Mouse (Mus musculus): ENCODE measurements around the gene Exo5. TPM values are rescaled to one million over a fixed set of nuclear protein-coding genes. Genes with fewer than 3 reads are reported as not detected.

Exo5 gene
- polyA plus RNA-seq (2015; fragmentation: Nextera tagmentation; extraction: Ambion mirVana), result 23.8 and 25.6 TPM in 2 replicates

- Histone ChIP-seq H3K9me3 (no peaks in the 10 kb centered on the region), H3K9ac (peak within 1 kb of the TSS; percentile 68), H3K27me3 (replicated peaks) (no peaks in the 10 kb centered on the region), H3K4me2 (peak within 1 kb of the TSS; percentile 62), H3K27ac (peak within 1 kb of the TSS; percentile 89), H3K36me3 (peaks cover 19% of the 10 kb centered on the region), H3K4me1 (peaks cover 3% of the 10 kb centered on the region; the same call in 1 of the 2 replicates), H3K4me3 (replicated peaks) (peak within 1 kb of the TSS; percentile 72)
- ATAC-seq (ENCODE audit: insufficient read depth, low FRiP score, low read depth), result peak; percentile 99
- WGBS, result under 1% methylated on average over 33 of the region's 33 CpGs
Measured at GRCm38 (mm10) chr4:120924554-120925299, at the start of gene Exo5. Gene Exo5, minus strand, starts transcription at chr4:120925017.

GRCm38 (mm10) chr4:120971842-120972241 is 47.0 kb upstream of the Exo5 start:
- no peaks in the 10 kb centered on the region for H3K4me1 ChIP-seq
- ATAC-seq (ENCODE audit: insufficient read depth, low FRiP score, low read depth), result no peak
- no peak overlapping the region for H3K4me3 ChIP-seq (replicated peaks)
- peaks cover 7% of the 10 kb centered on the region; the same call in 1 of the 2 replicates for H3K36me3 ChIP-seq
- no peaks in the 10 kb centered on the region for H3K9me3 ChIP-seq
- no peak overlapping the region for H3K4me2 ChIP-seq
- no peaks in the 10 kb centered on the region for H3K27me3 ChIP-seq (replicated peaks)
- H3K27ac ChIP-seq, result no peak overlapping the region
- H3K9ac ChIP-seq, result no peak overlapping the region
- 89% methylated on average over 8 of the region's 8 CpGs for WGBS

- Histone ChIP-seq H3K27ac (no peak overlapping the region), H3K27me3 (replicated peaks) (no peaks in the 10 kb centered on the region), H3K4me3 (replicated peaks) (no peak overlapping the region), H3K9ac (no peak overlapping the region), H3K4me2 (no peak overlapping the region), H3K9me3 (no peaks in the 10 kb centered on the region), H3K36me3 (peaks cover 7% of the 10 kb centered on the region; the same call in 1 of the 2 replicates), H3K4me1 (no peaks in the 10 kb centered on the region)
- WGBS, result 80% methylated on average over 5 of the region's 5 CpGs
- ATAC-seq (ENCODE audit: insufficient read depth, low FRiP score, low read depth), result no peak
Measured at GRCm38 (mm10) chr4:120969382-120970146, 44.7 kb upstream of the Exo5 start.

- H3K4me3 ChIP-seq (replicated peaks), result no peak overlapping the region
- H3K4me2 ChIP-seq, result no peak overlapping the region
- no peak overlapping the region for H3K27ac ChIP-seq
- peaks cover 7% of the 10 kb centered on the region; the same call in 1 of the 2 replicates for H3K36me3 ChIP-seq
- H3K9ac ChIP-seq, result no peak overlapping the region
- ATAC-seq (ENCODE audit: insufficient read depth, low FRiP score, low read depth), result no peak
- no peaks in the 10 kb centered on the region for H3K4me1 ChIP-seq
- WGBS, result 89% methylated on average over 9 of the region's 9 CpGs
- no peaks in the 10 kb centered on the region for H3K9me3 ChIP-seq
- H3K27me3 ChIP-seq (replicated peaks), result no peaks in the 10 kb centered on the region
Measured at GRCm38 (mm10) chr4:120968486-120968885, 43.7 kb upstream of the Exo5 start.

- ATAC-seq (ENCODE audit: insufficient read depth, low FRiP score, low read depth), result no peak
- no peaks in the 10 kb centered on the region for H3K36me3 ChIP-seq
- H3K9me3 ChIP-seq, result no peaks in the 10 kb centered on the region
- no peaks in the 10 kb centered on the region for H3K27me3 ChIP-seq (replicated peaks)
- no peak overlapping the region for H3K9ac ChIP-seq
- WGBS, result 89% methylated on average over 1 of the region's 1 CpGs
- H3K4me2 ChIP-seq, result no peak overlapping the region
- no peak overlapping the region for H3K27ac ChIP-seq
- H3K4me1 ChIP-seq, result 0 out of 2 replicates have a peak, but pooled peaks cover 3% of the 10 kb centered on the region
- no peak overlapping the region for H3K4me3 ChIP-seq (replicated peaks)
Measured at GRCm38 (mm10) chr4:120955586-120955985, 30.8 kb upstream of the Exo5 start.

- WGBS, result 87% methylated on average over 1 of the region's 1 CpGs
Measured at GRCm38 (mm10) chr4:120953667-120954066, 28.9 kb upstream of the Exo5 start.

GRCm38 (mm10) chr4:120953038-120953437 is 28.2 kb upstream of the Exo5 start:
- H3K36me3 ChIP-seq, result no peaks in the 10 kb centered on the region
- H3K4me1 ChIP-seq, result 0 out of 2 replicates have a peak, but pooled peaks cover 4% of the 10 kb centered on the region
- H3K9me3 ChIP-seq, result no peaks in the 10 kb centered on the region
- ATAC-seq (ENCODE audit: insufficient read depth, low FRiP score, low read depth), result no peak
- no peak overlapping the region for H3K9ac ChIP-seq
- no peak overlapping the region for H3K27ac ChIP-seq
- no peak overlapping the region for H3K4me2 ChIP-seq
- H3K4me3 ChIP-seq (replicated peaks), result no peak overlapping the region
- 71% methylated on average over 4 of the region's 4 CpGs for WGBS
- H3K27me3 ChIP-seq (replicated peaks), result no peaks in the 10 kb centered on the region

More at GRCm38 (mm10) chr4:120953667-120954066, 28.9 kb upstream of the Exo5 start:
- Histone ChIP-seq H3K27me3 (replicated peaks) (no peaks in the 10 kb centered on the region), H3K27ac (no peak overlapping the region), H3K4me3 (replicated peaks) (no peak overlapping the region), H3K36me3 (no peaks in the 10 kb centered on the region), H3K9ac (no peak overlapping the region), H3K4me1 (0 out of 2 replicates have a peak, but pooled peaks cover 4% of the 10 kb centered on the region), H3K9me3 (no peaks in the 10 kb centered on the region), H3K4me2 (no peak overlapping the region)
- no peak for ATAC-seq (ENCODE audit: insufficient read depth, low FRiP score, low read depth)

GRCm38 (mm10) chr4:120952163-120952562 is 27.3 kb upstream of the Exo5 start:
- H3K27ac ChIP-seq, result peak overlapping the region; percentile 79
- H3K4me3 ChIP-seq (replicated peaks), result peak overlapping the region; percentile 64
- no peaks in the 10 kb centered on the region for H3K27me3 ChIP-seq (replicated peaks)
- no peaks in the 10 kb centered on the region for H3K9me3 ChIP-seq
- peak overlapping the region; percentile 87 for H3K4me2 ChIP-seq
- H3K9ac ChIP-seq, result peak overlapping the region; percentile 42; the same call in 1 of the 2 replicates
- no peaks in the 10 kb centered on the region for H3K36me3 ChIP-seq
- ATAC-seq (ENCODE audit: insufficient read depth, low FRiP score, low read depth), result no peak
- 0 out of 2 replicates have a peak, but pooled peaks cover 4% of the 10 kb centered on the region for H3K4me1 ChIP-seq
- 36% methylated on average over 6 of the region's 6 CpGs for WGBS

GRCm38 (mm10) chr4:120951428-120951973 is 26.7 kb upstream of the Exo5 start, which contains the start of gene Zfp69:
Gene Zfp69, minus strand, starts transcription at chr4:120951699.
- 0 out of 2 replicates have a peak, but pooled peaks cover 4% of the 10 kb centered on the region for H3K4me1 ChIP-seq
- peak; percentile 98 for ATAC-seq (ENCODE audit: insufficient read depth, low FRiP score, low read depth)
- H3K9ac ChIP-seq, result peak within 1 kb of the TSS; percentile 66; the same call in 1 of the 2 replicates
- peak within 1 kb of the TSS; percentile 87 for H3K4me2 ChIP-seq
- under 1% methylated on average over 57 of the region's 60 CpGs for WGBS
- H3K36me3 ChIP-seq, result no peaks in the 10 kb centered on the region
- H3K27ac ChIP-seq, result peak within 1 kb of the TSS; percentile 83
- H3K27me3 ChIP-seq (replicated peaks), result no peaks in the 10 kb centered on the region
- H3K9me3 ChIP-seq, result no peaks in the 10 kb centered on the region
- peak within 1 kb of the TSS; percentile 64 for H3K4me3 ChIP-seq (replicated peaks)

- peak overlapping the region; percentile 83 for H3K27ac ChIP-seq
- H3K4me2 ChIP-seq, result peak overlapping the region; percentile 87
- peak overlapping the region; percentile 66; the same call in 1 of the 2 replicates for H3K9ac ChIP-seq
- ATAC-seq (ENCODE audit: insufficient read depth, low FRiP score, low read depth), result no peak; the same call in 1 of the 2 replicates
- no peaks in the 10 kb centered on the region for H3K9me3 ChIP-seq
- H3K4me1 ChIP-seq, result 0 out of 2 replicates have a peak, but pooled peaks cover 4% of the 10 kb centered on the region
- no peaks in the 10 kb centered on the region for H3K36me3 ChIP-seq
- 4% methylated on average over 20 of the region's 20 CpGs for WGBS
- peak overlapping the region; percentile 64 for H3K4me3 ChIP-seq (replicated peaks)
- H3K27me3 ChIP-seq (replicated peaks), result no peaks in the 10 kb centered on the region
Measured at GRCm38 (mm10) chr4:120950763-120951427, 26.1 kb upstream of the Exo5 start.

- H3K9ac ChIP-seq, result no peak overlapping the region
- 64% methylated on average over 3 of the region's 3 CpGs for WGBS
- no peak overlapping the region for H3K27ac ChIP-seq
- no peak overlapping the region for H3K4me2 ChIP-seq
- H3K4me3 ChIP-seq (replicated peaks), result no peak overlapping the region
- no peak for ATAC-seq (ENCODE audit: insufficient read depth, low FRiP score, low read depth)
- H3K9me3 ChIP-seq, result no peaks in the 10 kb centered on the region
- H3K27me3 ChIP-seq (replicated peaks), result no peaks in the 10 kb centered on the region
- H3K36me3 ChIP-seq, result no peaks in the 10 kb centered on the region
- H3K4me1 ChIP-seq, result 0 out of 2 replicates have a peak, but pooled peaks cover 4% of the 10 kb centered on the region
Measured at GRCm38 (mm10) chr4:120948938-120949337, 24.1 kb upstream of the Exo5 start.

Measured in stomach, embryonic 15.5 days (tissue).